Mouse (Mus musculus) thymus, adult 2 months (tissue): ENCODE measurements at regions not wholly inside any gene's neighbourhood (a gene's known extent, or its start where the extent isn't known, plus 50 kb on each side); places are given as distances from the start of the nearest gene placed in this dataset.

Experiments used
- DNase-seq: peaks from one replicate; pipeline ENCODE4 v3.0.0; 2021
- H3K27ac ChIP-seq: fragments of 200-500 bp; 2 replicates; pipeline ENCODE4 v1.5.1; 2012; ENCODE audit warnings: low read length, control low read depth; ENCODE audit not compliant: control insufficient read depth, insufficient read depth
- H3K27me3 ChIP-seq: fragments of 200-500 bp; 2 replicates; pipeline ENCODE4 v1.6.1; 2012; ENCODE audit warnings: mild to moderate bottlenecking, low read length, moderate library complexity, mixed read lengths; ENCODE audit not compliant: control insufficient read depth, insufficient read depth
- H3K36me3 ChIP-seq: fragments of 200-500 bp; 2 replicates; pipeline ENCODE4 v1.6.1; 2012; ENCODE audit warnings: mild to moderate bottlenecking, low read length, moderate library complexity; ENCODE audit not compliant: control insufficient read depth, insufficient read depth
- H3K4me1 ChIP-seq: fragments of 200-500 bp; replicated peaks from 2 replicates; pipeline ENCODE4 v1.6.1; 2012; ENCODE audit warnings: low read length; ENCODE audit not compliant: control insufficient read depth, insufficient read depth
- H3K4me3 ChIP-seq: fragments of 200-500 bp; 2 replicates; pipeline ENCODE4 v1.5.1; 2012; ENCODE audit warnings: mild to moderate bottlenecking, low read length, control low read depth, moderate library complexity; ENCODE audit not compliant: control insufficient read depth, insufficient read depth
- CTCF ChIP-seq: fragments of 200-500 bp; IDR thresholded peaks from 2 replicates; pipeline ENCODE4 v1.5.1; 2012; ENCODE audit warnings: mild to moderate bottlenecking, control low read depth, low read length, moderate library complexity, borderline replicate concordance; ENCODE audit not compliant: control insufficient read depth, poor library complexity, insufficient read depth; ENCODE audit errors: extremely low read depth
- POLR2A ChIP-seq: fragments of 200-500 bp; IDR thresholded peaks from 2 replicates; pipeline ENCODE4 v1.6.1; 2012; ENCODE audit warnings: mild to moderate bottlenecking, low read length, control low read depth, moderate library complexity; ENCODE audit not compliant: control insufficient read depth, poor library complexity, insufficient read depth; ENCODE audit errors: extremely low read depth
- WGBS: fragments of 180-500 bp; shearing (Covaris S2); methylation state at CpG from one replicate; pipeline ENCODE4 v1.1.7; 2018; 5-methylcytosine and 5-hydroxymethylcytosine counted together

- WGBS: 89% methylated on average over 7 of the region's 7 CpGs
- no peak overlapping the region for H3K27ac ChIP-seq
- no peak for DNase-seq
- H3K4me3 ChIP-seq: no peak overlapping the region
- H3K27me3 ChIP-seq: no peaks in the 10 kb centered on the region
- no peak for TF ChIP-seq CTCF
- no peak for TF ChIP-seq POLR2A
- peaks cover 2% of the 10 kb centered on the region; the same call in 1 of the 2 replicates for H3K4me1 ChIP-seq
- H3K36me3 ChIP-seq: no peaks in the 10 kb centered on the region
These were observed 253.7 kb downstream of the Cd83 start for GRCm38 (mm10) chr13:44038322-44038721.

GRCm38 (mm10) chr13:44040640-44041039 is 256.1 kb downstream of the Cd83 start:
- WGBS: 88% methylated on average over 7 of the region's 7 CpGs
- no peak for DNase-seq
- no peak overlapping the region for H3K4me3 ChIP-seq
- no peak for TF ChIP-seq CTCF
- no peak for TF ChIP-seq POLR2A
- no peaks in the 10 kb centered on the region for H3K27me3 ChIP-seq
- H3K36me3 ChIP-seq: no peaks in the 10 kb centered on the region
- peaks cover 2% of the 10 kb centered on the region; the same call in 1 of the 2 replicates for H3K4me1 ChIP-seq
- no peak overlapping the region for H3K27ac ChIP-seq

DNA sequence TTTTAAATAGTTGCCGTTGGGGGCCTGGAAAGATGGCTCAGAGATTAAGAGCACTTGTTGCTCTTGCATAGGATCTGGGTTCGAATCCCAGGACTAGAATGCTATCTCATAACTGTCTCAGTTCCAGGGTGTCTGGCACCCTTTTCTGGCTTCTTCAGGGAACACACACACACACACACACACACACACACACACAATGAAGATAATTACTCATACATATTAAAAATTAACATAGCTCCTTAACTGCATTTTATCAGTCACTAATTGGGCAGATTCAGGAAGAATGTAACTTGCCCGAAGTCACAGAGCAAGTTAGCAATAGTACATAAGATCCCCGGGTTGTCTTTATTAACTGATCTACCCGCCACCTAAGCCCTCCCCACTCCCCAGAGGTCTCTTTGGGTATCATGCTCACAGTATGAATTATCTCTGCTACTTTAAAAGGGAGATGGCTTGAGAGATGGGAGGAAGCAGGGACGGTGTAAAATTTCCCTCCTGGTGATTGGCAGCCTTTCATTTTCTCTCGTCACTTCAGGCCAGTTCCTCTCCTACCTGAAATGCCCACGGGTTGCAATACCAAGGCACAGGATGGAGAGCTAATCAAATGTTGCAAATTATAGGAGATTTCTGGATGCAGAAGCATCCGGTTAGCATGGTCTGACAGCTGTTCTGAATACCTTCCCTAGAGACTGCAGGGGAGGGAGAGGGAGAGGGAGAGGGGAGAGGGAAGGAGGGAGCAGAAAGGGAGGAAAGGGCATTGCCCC is 258.3 kb downstream of the Cd83 start:
- Histone ChIP-seq H3K27me3 (no peaks in the 10 kb centered on the region), H3K27ac (no peak overlapping the region), H3K36me3 (no peaks in the 10 kb centered on the region), H3K4me3 (no peak overlapping the region), H3K4me1 (no peaks in the 10 kb centered on the region; the same call in 1 of the 2 replicates)
- 90% methylated on average over 9 of the region's 9 CpGs for WGBS
- TF ChIP-seq POLR2A (no peak), CTCF (no peak)
- no peak for DNase-seq

DNA sequence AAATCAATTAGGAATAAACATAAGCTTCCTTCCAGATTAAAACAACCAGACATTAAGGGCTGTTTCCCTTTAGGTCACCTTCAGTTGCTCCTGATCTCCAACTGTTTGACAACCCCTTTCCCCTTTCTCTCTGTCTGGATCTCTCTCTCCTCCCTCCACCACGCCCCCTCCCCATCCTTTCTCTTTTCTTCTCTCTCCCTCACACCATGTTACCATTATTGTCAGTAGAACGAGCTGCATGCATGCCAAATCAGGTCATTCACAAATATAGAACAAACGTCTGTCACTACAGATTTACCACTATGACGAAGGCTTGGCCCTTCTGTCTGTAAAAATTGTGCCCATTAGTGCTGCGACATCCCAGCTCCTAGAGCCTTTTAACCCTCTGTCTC is 258.9 kb downstream of the Cd83 start:
- no peak for DNase-seq
- H3K27ac ChIP-seq: no peak overlapping the region
- 93% methylated on average over 5 of the region's 5 CpGs for whole genome bisulfite sequencing

GRCm38 (mm10) chr13:44044546-44045216 is 260.1 kb downstream of the Cd83 start:
- Histone ChIP-seq H3K4me3 (no peak overlapping the region), H3K36me3 (no peaks in the 10 kb centered on the region), H3K27ac (no peak overlapping the region), H3K4me1 (no peaks in the 10 kb centered on the region; the same call in 1 of the 2 replicates), H3K27me3 (no peaks in the 10 kb centered on the region)
- no peak for TF ChIP-seq POLR2A
- no peak for TF ChIP-seq CTCF
- no peak for DNase-seq
- 97% methylated on average over 23 of the region's 23 CpGs for WGBS

More for the DNA sequence above, 258.9 kb downstream of the Cd83 start:
- H3K4me1 ChIP-seq: no peaks in the 10 kb centered on the region; the same call in 1 of the 2 replicates
- H3K36me3 ChIP-seq: no peaks in the 10 kb centered on the region
- H3K4me3 ChIP-seq: no peak overlapping the region
- TF ChIP-seq POLR2A: no peak
- TF ChIP-seq CTCF: no peak
- H3K27me3 ChIP-seq: no peaks in the 10 kb centered on the region

DNA sequence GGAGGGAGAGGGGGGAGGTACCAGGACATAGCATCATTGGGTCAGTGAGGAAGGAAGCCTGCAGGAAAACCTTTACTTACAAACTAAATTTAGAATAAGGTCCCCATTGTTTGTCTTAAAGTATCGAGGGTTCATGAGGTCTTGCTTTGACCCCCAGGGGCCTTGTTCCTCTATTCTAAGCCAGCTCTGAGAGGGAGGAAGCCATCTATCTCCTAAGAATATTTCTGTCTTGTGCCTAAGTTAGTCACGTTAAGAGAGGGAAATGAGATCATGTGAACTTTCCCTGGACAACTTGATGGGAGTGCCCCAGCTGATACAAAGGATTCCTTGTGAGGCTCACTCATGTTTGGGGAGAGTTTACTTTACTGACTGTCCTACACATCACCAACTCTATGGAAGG is 261.9 kb downstream of the Cd83 start:
- no peak overlapping the region for H3K4me3 ChIP-seq
- H3K27ac ChIP-seq: no peak overlapping the region
- DNase-seq: no peak
- H3K36me3 ChIP-seq: no peaks in the 10 kb centered on the region
- no peaks in the 10 kb centered on the region for H3K4me1 ChIP-seq
- H3K27me3 ChIP-seq: no peaks in the 10 kb centered on the region
- no peak for TF ChIP-seq POLR2A
- no peak for TF ChIP-seq CTCF
- WGBS: 51% methylated on average over 2 of the region's 2 CpGs

GRCm38 (mm10) chr13:44054157-44054556 is 269.6 kb downstream of the Cd83 start:
- Histone ChIP-seq H3K36me3 (no peaks in the 10 kb centered on the region), H3K27ac (no peak overlapping the region), H3K4me1 (peaks cover 3% of the 10 kb centered on the region), H3K27me3 (no peaks in the 10 kb centered on the region), H3K4me3 (no peak overlapping the region)
- TF ChIP-seq POLR2A: no peak
- TF ChIP-seq CTCF: no peak
- 92% methylated on average over 7 of the region's 7 CpGs for WGBS
- DNase-seq: no peak
